Mouse (Mus musculus) lung, adult 2 months (tissue): Measurements from ENCODE around the gene Agtpbp1.

Source experiments
- CTCF ChIP-seq: fragments of 200-500 bp; IDR thresholded peaks from 2 replicates; pipeline ENCODE4 v1.5.1; 2011; ENCODE audit warnings: mild to moderate bottlenecking, low read length, control low read depth; ENCODE audit not compliant: insufficient read depth
- POLR2A ChIP-seq: fragments of 200-500 bp; IDR thresholded peaks from 2 replicates; pipeline ENCODE4 v1.6.1; 2011; ENCODE audit warnings: low read depth, mild to moderate bottlenecking, control low read depth, low read length, borderline replicate concordance; ENCODE audit errors: extremely low read depth

DNA sequence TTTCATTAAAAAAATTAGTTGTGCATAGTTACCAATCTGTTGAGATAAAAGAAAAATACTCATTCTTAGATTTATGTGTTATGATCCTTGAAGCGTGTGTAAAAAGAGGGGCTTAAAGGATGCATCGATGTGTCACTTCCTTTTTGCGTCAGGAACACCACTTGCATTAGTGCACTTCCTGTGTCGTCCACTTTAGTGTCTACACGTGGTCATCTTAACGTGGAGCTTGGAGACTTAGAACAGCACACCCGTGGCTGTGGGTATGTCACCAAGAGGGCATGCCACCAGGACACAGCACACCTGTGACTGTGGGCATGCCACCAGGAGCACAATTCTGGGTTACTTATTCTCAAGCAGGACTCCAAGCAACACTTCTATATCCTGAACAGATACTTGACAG is 137.9 kb downstream of the Agtpbp1 start:
- TF ChIP-seq CTCF, result no peak
- TF ChIP-seq POLR2A, result no peak
